Mouse (Mus musculus) stomach, postnatal 0 days (tissue): Measurements from ENCODE around the gene Mobp. TPM values are rescaled to one million over a fixed set of nuclear protein-coding genes. Genes with fewer than 3 reads are reported as not detected.

ENCODE experiments used
- ATAC-seq: fragments of 200-750 bp; cut with Nextera tagmentation; 2 replicates; pipeline ENCODE4 v1.8.0; 2017; ENCODE audit not compliant: low FRiP score, low TSS enrichment
- DNase-seq: peaks from one replicate; pipeline ENCODE4 v3.0.0-alpha.2; 2016; ENCODE audit warnings: low spot score
- H3K27ac ChIP-seq: fragments of 300-500 bp; sonication (generic); replicated peaks from 2 replicates; pipeline ENCODE4 v1.5.1; 2014; ENCODE audit warnings: mild to moderate bottlenecking, control low read depth
- H3K27me3 ChIP-seq: fragments of 300-500 bp; sonication (generic); 2 replicates; pipeline ENCODE4 v1.6.1; 2014; ENCODE audit warnings: low read length; ENCODE audit not compliant: control insufficient read depth, insufficient read depth
- H3K36me3 ChIP-seq: fragments of 300-500 bp; sonication (generic); 2 replicates; pipeline ENCODE4 v1.6.1; 2014; ENCODE audit warnings: low read length, mixed read lengths; ENCODE audit not compliant: control insufficient read depth, insufficient read depth
- H3K4me1 ChIP-seq: fragments of 300-500 bp; sonication (generic); replicated peaks from 2 replicates; pipeline ENCODE4 v1.6.1; 2014; ENCODE audit warnings: antibody characterized with exemption; ENCODE audit not compliant: control insufficient read depth, insufficient read depth
- H3K4me2 ChIP-seq: fragments of 300-500 bp; sonication (generic); replicated peaks from 2 replicates; pipeline ENCODE4 v1.6.1; 2014; ENCODE audit warnings: low read depth, mild to moderate bottlenecking, control low read depth, moderate library complexity
- H3K4me3 ChIP-seq: fragments of 300-500 bp; sonication (generic); 2 replicates; pipeline ENCODE4 v1.5.1; 2014; ENCODE audit warnings: low read depth, low read length, control low read depth
- H3K9ac ChIP-seq: fragments of 300-500 bp; sonication (generic); 2 replicates; pipeline ENCODE4 v1.6.1; 2014; ENCODE audit warnings: mild to moderate bottlenecking, low read length, control low read depth, mixed read lengths
- H3K9me3 ChIP-seq: fragments of 300-500 bp; sonication (generic); 2 replicates; pipeline ENCODE4 v1.6.1; 2016; ENCODE audit warnings: low read length; ENCODE audit not compliant: control insufficient read depth
- CTCF ChIP-seq: IDR thresholded peaks from 2 replicates; pipeline ENCODE4 v1.5.1; 2016; ENCODE audit warnings: antibody characterized with exemption, low read depth, mild to moderate bottlenecking, moderate library complexity
- EP300 ChIP-seq: optimal IDR thresholded peaks from 2 replicates; pipeline ENCODE3; 2016; ENCODE audit warnings: antibody characterized with exemption
- WGBS: fragments of 180-500 bp; shearing (Covaris S2); extraction: QIAGEN DNeasy Blood & Tissue Kit; methylation state at CpG from one replicate; pipeline ENCODE4 v1.1.7; 2014; 5-methylcytosine and 5-hydroxymethylcytosine counted together
- polyA plus RNA-seq: library from polyadenylated mRNA; unstranded; fragments of >200 nt; fragmentation: Nextera tagmentation; extraction: Ambion mirVana; gene quantifications from 2 replicates; pipeline ENCODE4 v1.2.1, GENCODE M21; 2015

Mobp gene
- polyA plus RNA-seq, 1 experiment from 2014 or later = 0.32 TPM

- Histone ChIP-seq H3K9me3 (no peaks in the 10 kb centered on the region), H3K4me2 (no peak overlapping the region), H3K4me1 (no peaks in the 10 kb centered on the region), H3K27me3 (no peaks in the 10 kb centered on the region), H3K9ac (no peak overlapping the region), H3K27ac (no peak overlapping the region), H3K36me3 (no peaks in the 10 kb centered on the region), H3K4me3 (no peak overlapping the region)
- no peak for TF ChIP-seq CTCF
- TF ChIP-seq EP300 = no peak
- DNase-seq (no peak), ATAC-seq (no peak)
- 48% methylated on average over 17 of the region's 17 CpGs for WGBS
These were observed 57.4 kb downstream of the Mobp start for GRCm38 (mm10) chr9:120206897-120207296.

- no peaks in the 10 kb centered on the region for H3K27me3 ChIP-seq
- no peaks in the 10 kb centered on the region for H3K36me3 ChIP-seq
- ATAC-seq (no peak), DNase-seq (peak; percentile 37)
- no peak overlapping the region for H3K4me2 ChIP-seq
- no peaks in the 10 kb centered on the region for H3K9me3 ChIP-seq
- H3K4me1 ChIP-seq = no peaks in the 10 kb centered on the region
- H3K9ac ChIP-seq = no peak overlapping the region
- H3K4me3 ChIP-seq = no peak overlapping the region
- no peak overlapping the region for H3K27ac ChIP-seq
- WGBS = 75% methylated on average over 4 of the region's 4 CpGs
- TF ChIP-seq EP300 (no peak), CTCF (peak; percentile 74)
These were observed 60.6 kb downstream of the Mobp start for GRCm38 (mm10) chr9:120210068-120210467.

- DNase-seq = no peak
- 64% methylated on average over 4 of the region's 4 CpGs for WGBS
These were observed 61.4 kb downstream of the Mobp start for GRCm38 (mm10) chr9:120210865-120211264.

GRCm38 (mm10) chr9:120212936-120213335 lies 63.4 kb downstream of the Mobp start:
- Histone ChIP-seq H3K4me3 (no peak overlapping the region), H3K36me3 (no peaks in the 10 kb centered on the region), H3K27ac (no peak overlapping the region), H3K9me3 (no peaks in the 10 kb centered on the region), H3K4me1 (no peaks in the 10 kb centered on the region), H3K27me3 (no peaks in the 10 kb centered on the region), H3K9ac (no peak overlapping the region), H3K4me2 (no peak overlapping the region)
- 69% methylated on average over 6 of the region's 6 CpGs for WGBS
- TF ChIP-seq EP300 (no peak), CTCF (no peak)
- DNase-seq (no peak), ATAC-seq (no peak)

More at GRCm38 (mm10) chr9:120210865-120211264, 61.4 kb downstream of the Mobp start:
- no peak overlapping the region for H3K4me2 ChIP-seq
- H3K9ac ChIP-seq = no peak overlapping the region
- no peak overlapping the region for H3K4me3 ChIP-seq
- H3K36me3 ChIP-seq = no peaks in the 10 kb centered on the region
- no peak for ATAC-seq
- no peaks in the 10 kb centered on the region for H3K4me1 ChIP-seq
- H3K27me3 ChIP-seq = no peaks in the 10 kb centered on the region
- H3K9me3 ChIP-seq = no peaks in the 10 kb centered on the region
- TF ChIP-seq EP300 (no peak), CTCF (no peak)
- H3K27ac ChIP-seq = no peak overlapping the region

- no peaks in the 10 kb centered on the region for H3K4me1 ChIP-seq
- WGBS = 80% methylated on average over 11 of the region's 11 CpGs
- no peak overlapping the region for H3K27ac ChIP-seq
- no peak overlapping the region for H3K4me3 ChIP-seq
- no peaks in the 10 kb centered on the region for H3K36me3 ChIP-seq
- no peak for ATAC-seq
- DNase-seq = no peak
- no peak overlapping the region for H3K4me2 ChIP-seq
- TF ChIP-seq CTCF (no peak), EP300 (no peak)
- H3K9me3 ChIP-seq = no peaks in the 10 kb centered on the region
- H3K9ac ChIP-seq = no peak overlapping the region
- H3K27me3 ChIP-seq = no peaks in the 10 kb centered on the region
These were observed 65.5 kb downstream of the Mobp start for GRCm38 (mm10) chr9:120214978-120215495.

- DNase-seq (no peak), ATAC-seq (no peak)
- Histone ChIP-seq H3K4me1 (no peaks in the 10 kb centered on the region), H3K27ac (no peak overlapping the region), H3K36me3 (no peaks in the 10 kb centered on the region), H3K27me3 (no peaks in the 10 kb centered on the region), H3K4me3 (no peak overlapping the region), H3K9ac (no peak overlapping the region), H3K4me2 (no peak overlapping the region), H3K9me3 (no peaks in the 10 kb centered on the region)
- 46% methylated on average over 3 of the region's 3 CpGs for WGBS
- TF ChIP-seq CTCF (no peak), EP300 (no peak)
These were observed 69.9 kb downstream of the Mobp start for GRCm38 (mm10) chr9:120219411-120219810.

Other genes starting within 250 kb of the Mobp start
- 17.8 and 18.8 TPM in 2 replicates for gene Gorasp1, start 212.1 kb upstream of the Mobp start, polyA plus RNA-seq
- 0.04 TPM in 2 replicates for gene Ttc21a, start 212.1 kb upstream of the Mobp start, polyA plus RNA-seq
- 5.5 and 5.6 TPM in 2 replicates for gene Csrnp1, start 165.0 kb upstream of the Mobp start, polyA plus RNA-seq
- gene Xirp1, start 126.1 kb upstream of the Mobp start, polyA plus RNA-seq = 0.05 and 0.11 TPM in 2 replicates
- 8.6 and 9.5 TPM in 2 replicates for gene Cx3cr1, start 79.8 kb upstream of the Mobp start, polyA plus RNA-seq
- 0.07 and 0.13 TPM in 2 replicates for gene Ccr8, start 57.6 kb upstream of the Mobp start, polyA plus RNA-seq
- gene Slc25a38, start 39.3 kb upstream of the Mobp start, polyA plus RNA-seq = 16.3 and 18.2 TPM in 2 replicates
- gene Rpsa, start 22.0 kb upstream of the Mobp start, polyA plus RNA-seq = 941 and 957 TPM in 2 replicates
- 0.38 and 0.42 TPM in 2 replicates for gene Myrip, start 151.8 kb downstream of the Mobp start, polyA plus RNA-seq